Mouse (Mus musculus): ENCODE measurements around the gene Fbxl16.

GRCm38 (mm10) chr17:25833291-25833663, 24.4 kb downstream of the Fbxl16 start, which contains the start of gene Stub1:
- TF ChIP-seq FOSL1 (IDR thresholded peaks at IDR 0.05; ENCODE audit: insufficient read depth, low read length, poor library complexity, severe bottlenecking) (no peak), MYOD1 (IDR thresholded peaks at IDR 0.05; ENCODE audit: control insufficient read depth, insufficient read length, low read depth) (no peak), CTCF (IDR thresholded peaks at IDR 0.05; ENCODE audit: control insufficient read depth, insufficient read depth, insufficient read length) (no peak)

All from C2C12 (cell line).